Comparison of ENCODE assay signal across 9 mouse cellular contexts in the genomic region with DNA sequence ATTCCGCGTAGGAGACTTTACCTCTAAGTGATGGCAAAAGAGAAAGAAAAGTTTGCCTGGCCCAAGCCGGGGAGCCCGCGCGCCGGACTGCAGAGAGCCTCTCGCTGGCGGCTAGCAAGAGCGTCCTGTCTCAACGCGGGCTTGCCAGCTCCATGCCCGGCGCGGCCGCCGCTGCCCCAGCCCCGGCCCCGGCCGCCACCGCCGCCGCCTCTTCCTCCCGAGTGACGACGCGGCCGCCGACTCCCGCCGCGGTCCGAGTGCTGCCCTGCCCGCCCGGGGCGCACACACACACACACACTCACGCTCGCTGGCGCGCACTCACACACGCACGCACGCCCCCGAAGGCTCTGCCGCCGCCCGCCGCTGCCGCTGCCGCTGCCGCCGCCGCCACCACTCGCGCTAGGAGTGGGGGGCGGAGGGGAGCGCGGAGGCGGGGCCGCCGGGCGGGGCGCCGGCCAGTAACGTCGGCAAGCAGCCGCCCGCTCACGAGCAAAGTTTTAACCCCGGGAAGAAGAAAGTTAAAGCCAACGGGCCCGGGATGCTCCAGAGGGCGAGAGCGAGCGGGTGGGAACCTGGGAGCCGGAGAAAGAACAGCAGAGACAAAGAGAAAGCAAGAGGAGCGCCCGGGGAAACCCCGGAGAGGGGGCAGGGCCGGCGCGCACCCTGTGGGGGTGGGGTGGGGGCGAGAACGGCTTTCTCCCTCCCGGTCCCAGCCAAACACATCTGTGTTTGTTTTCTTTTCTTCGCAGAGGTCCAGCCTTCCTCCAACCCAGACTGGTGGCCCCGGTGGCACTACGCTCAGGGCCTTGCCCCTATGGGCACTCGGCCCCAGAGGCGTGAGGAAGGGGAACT. TPM values are rescaled to one million over a fixed set of nuclear protein-coding genes. Genes with fewer than 3 reads are reported as not detected.
A peak's percentile ranks its signal among the peaks of the same experiment; 100 is the strongest.
DNase-seq lines count a peak whose midpoint lies in the region; ATAC-seq and TF ChIP-seq lines count a peak whose summit lies in the region.
"Had no signal": no experiment of that assay in that cellular context is flagged by ENCODE, and none has a peak within 500 bp of the region (broad histone marks: within the 10 kb centered on the region; RNA-seq: fewer than 3 reads in every experiment).

No protein-coding gene starts in this region.

- H3K9me3 ChIP-seq in hindbrain, postnatal 0 days (ENCODE audit: low read length): no peaks in the 10 kb centered on the region
- no peaks in the 10 kb centered on the region for H3K9me3 ChIP-seq in liver, embryonic 11.5 days (ENCODE audit: control insufficient read depth, low read length)

- intact Hi-C loops in gastrocnemius, postnatal 14 days (cut with DNase I; ENCODE audit: low total_unique reads): no loop called here

- H3K4me1 ChIP-seq in hindbrain, postnatal 0 days (ENCODE audit: insufficient read depth, low read length): peaks cover 9% of the 10 kb centered on the region
- H3K4me1 ChIP-seq in liver, embryonic 11.5 days (replicated peaks; ENCODE audit: control insufficient read depth, insufficient read depth, low read length): peaks cover 14% of the 10 kb centered on the region; the same call in 1 of the 2 replicates
- peaks cover 25% of the 10 kb centered on the region for H3K4me1 ChIP-seq in thymus, adult 2 months (replicated peaks; ENCODE audit: control insufficient read depth, insufficient read depth, low read length)

- peak overlapping the region; percentile 63 for H3K4me3 ChIP-seq in hindbrain, postnatal 0 days (ENCODE audit: low read length)
- peak overlapping the region; percentile 61 for H3K4me3 ChIP-seq in liver, embryonic 11.5 days (ENCODE audit: low read depth, low read length)
- peak overlapping the region; percentile 73 for H3K4me3 ChIP-seq in thymus, adult 2 months (ENCODE audit: control insufficient read depth, insufficient read depth, low read length)

- no peak for TF ChIP-seq POLR2A in brain, embryonic 14.5 days (IDR thresholded peaks at IDR 0.05; ENCODE audit: borderline replicate concordance, extremely low read depth, insufficient read depth, insufficient read length, poor library complexity, severe bottlenecking)
- no peak for TF ChIP-seq POLR2A in thymus, adult 2 months (IDR thresholded peaks at IDR 0.05; ENCODE audit: control insufficient read depth, extremely low read depth, insufficient read depth, low read length, poor library complexity)

- peak overlapping the region; percentile 78 for H3K4me2 ChIP-seq in hindbrain, postnatal 0 days (ENCODE audit: low read depth, low read length)
- H3K4me2 ChIP-seq in liver, embryonic 11.5 days: peak overlapping the region; percentile 77

- ATAC-seq in hindbrain, postnatal 0 days: peak; percentile 76
- ATAC-seq in liver, embryonic 11.5 days (replicated peaks; ENCODE audit: low FRiP score): no peak

- no peak for TF ChIP-seq CTCF in brain, embryonic 14.5 days (IDR thresholded peaks at IDR 0.05; ENCODE audit: borderline replicate concordance, extremely low read depth, insufficient read depth, insufficient read length)
- TF ChIP-seq CTCF in hindbrain, postnatal 0 days (IDR thresholded peaks at IDR 0.05; ENCODE audit: low read depth): no peak
- no peak for TF ChIP-seq CTCF in thymus, adult 2 months (IDR thresholded peaks at IDR 0.05; ENCODE audit: borderline replicate concordance, control insufficient read depth, extremely low read depth, insufficient read depth, low read length, poor library complexity)

- peak overlapping the region; percentile 68 for H3K27ac ChIP-seq in hindbrain, postnatal 0 days
- H3K27ac ChIP-seq in liver, embryonic 11.5 days (ENCODE audit: low read depth, low read length): no peak overlapping the region
- H3K27ac ChIP-seq in thymus, adult 2 months (ENCODE audit: control insufficient read depth, insufficient read depth, low read length): no peak overlapping the region

- WGBS in hindbrain, postnatal 0 days: 3% methylated on average over 74 of the region's 90 CpGs
- 1% methylated on average over 89 of the region's 90 CpGs for WGBS in liver, embryonic 11.5 days
- 3% methylated on average over 70 of the region's 90 CpGs for WGBS in thymus, adult 2 months

- H3K36me3 ChIP-seq in hindbrain, postnatal 0 days (ENCODE audit: insufficient read depth, low read length): no peaks in the 10 kb centered on the region
- no peaks in the 10 kb centered on the region for H3K36me3 ChIP-seq in liver, embryonic 11.5 days (ENCODE audit: control insufficient read depth, insufficient read depth, low read length)
- H3K36me3 ChIP-seq in thymus, adult 2 months (ENCODE audit: control insufficient read depth, insufficient read depth, low read length): no peaks in the 10 kb centered on the region

- H3K9ac ChIP-seq in hindbrain, postnatal 0 days (replicated peaks; ENCODE audit: low read length): peak overlapping the region; percentile 56
- 0 out of 2 replicates have a peak overlapping the region, but pooled peaks have one; percentile 20 for H3K9ac ChIP-seq in liver, embryonic 11.5 days (ENCODE audit: low read depth, low read length)

- peaks cover 30% of the 10 kb centered on the region for H3K27me3 ChIP-seq in hindbrain, postnatal 0 days (ENCODE audit: insufficient read depth, low read length)
- H3K27me3 ChIP-seq in liver, embryonic 11.5 days (replicated peaks; ENCODE audit: control insufficient read depth, insufficient read depth, low read length): peaks cover 99% of the 10 kb centered on the region
- H3K27me3 ChIP-seq in thymus, adult 2 months (ENCODE audit: control insufficient read depth, insufficient read depth, low read length): peaks cover 39% of the 10 kb centered on the region

- DNase-seq in cerebellum, adult 11-12 months: peak; percentile 15
- no peak for DNase-seq in cerebellum, adult 9-11 months
- DNase-seq in brain, embryonic 14.5 days (ENCODE audit: low read depth): peak; percentile 80
- DNase-seq in gastrocnemius, postnatal 14 days: peak; percentile 61
- peak; percentile 77 for DNase-seq in hindbrain, postnatal 0 days (ENCODE audit: low spot score)
- DNase-seq in liver, embryonic 11.5 days (ENCODE audit: low spot score): peak; percentile 59
- DNase-seq in naive thymus-derived CD4-positive, alpha-beta T cell, adult 2 months (ENCODE audit: low read depth): peak; percentile 40
- peak; percentile 54 for DNase-seq in thymus, adult 2 months

RNA-seq across cellular contexts. Expression of gene Ntn1, which starts 13.8 kb away (rescaled TPM):
- 31.4 and 62.8 TPM in 2 replicates for polyA plus RNA-seq in brain, embryonic 14.5 days (2012; rRNA removed)
- 10 to 100 TPM in 1 of 2 experiments, 1 to 10 TPM in 1; 6.9 to 10.9 TPM for total RNA-seq in gastrocnemius, postnatal 14 days (2021)
- 81.7 and 101 TPM in 2 replicates for total RNA-seq in hindbrain, postnatal 0 days (2014; rRNA removed)
- polyA plus RNA-seq in hindbrain, postnatal 0 days (2015; fragmentation: Nextera tagmentation; extraction: Ambion mirVana): 13.8 and 14.3 TPM in 2 replicates
- 0.13 and 0.40 TPM in 2 replicates for polyA plus RNA-seq in liver, embryonic 11.5 days (2014; fragmentation: Nextera tagmentation; extraction: Ambion mirVana)
- 16.6 and 20.4 TPM in 2 replicates for polyA plus RNA-seq in thymus, adult 2 months (2012; rRNA removed)
- total RNA-seq: hematopoietic stem cell, adult 5-6 weeks had no signal

RNA-seq across cellular contexts. Expression of gene Pik3r5, which starts 45.1 kb away (rescaled TPM):
- 0.32 and 0.74 TPM in 2 replicates for polyA plus RNA-seq in brain, embryonic 14.5 days (2012; rRNA removed)
- total RNA-seq in gastrocnemius, postnatal 14 days (2021): under 1 TPM; 0.35 to 0.41 TPM
- total RNA-seq in hindbrain, postnatal 0 days (2014; rRNA removed): 1.4 and 2.5 TPM in 2 replicates
- polyA plus RNA-seq in hindbrain, postnatal 0 days (2015; fragmentation: Nextera tagmentation; extraction: Ambion mirVana): 0.34 and 0.65 TPM in 2 replicates
- polyA plus RNA-seq in liver, embryonic 11.5 days (2014; fragmentation: Nextera tagmentation; extraction: Ambion mirVana): 0.56 and 0.84 TPM in 2 replicates
- 105 and 108 TPM in 2 replicates for polyA plus RNA-seq in thymus, adult 2 months (2012; rRNA removed)

Comparison
In these comparisons a context has a peak if more than half of its experiments do, and no peak if none do; other contexts are left out.
1. RNA of gene Ntn1, which starts 13.8 kb away (polyA plus RNA-seq): 31.4 to 62.8 TPM in brain, embryonic 14.5 days, 16.6 to 20.4 TPM in thymus, adult 2 months and 13.8 to 14.3 TPM in hindbrain, postnatal 0 days; 0.13 to 0.40 TPM in liver, embryonic 11.5 days; every median in the first group is over 10 times any median in the second.
2. RNA of gene Pik3r5, which starts 45.1 kb away (polyA plus RNA-seq): 105 to 108 TPM in thymus, adult 2 months; 0.32 to 0.74 TPM in brain, embryonic 14.5 days, 0.34 to 0.65 TPM in hindbrain, postnatal 0 days and 0.56 to 0.84 TPM in liver, embryonic 11.5 days; every median in the first group is over 10 times any median in the second.
3. Peak in every context shown above with its lines, with median percentiles within 50 percentile points of each other: H3K4me3 ChIP-seq.